Mouse (Mus musculus): ENCODE data around the gene Cabp1.

The Cabp1 gene

DNA sequence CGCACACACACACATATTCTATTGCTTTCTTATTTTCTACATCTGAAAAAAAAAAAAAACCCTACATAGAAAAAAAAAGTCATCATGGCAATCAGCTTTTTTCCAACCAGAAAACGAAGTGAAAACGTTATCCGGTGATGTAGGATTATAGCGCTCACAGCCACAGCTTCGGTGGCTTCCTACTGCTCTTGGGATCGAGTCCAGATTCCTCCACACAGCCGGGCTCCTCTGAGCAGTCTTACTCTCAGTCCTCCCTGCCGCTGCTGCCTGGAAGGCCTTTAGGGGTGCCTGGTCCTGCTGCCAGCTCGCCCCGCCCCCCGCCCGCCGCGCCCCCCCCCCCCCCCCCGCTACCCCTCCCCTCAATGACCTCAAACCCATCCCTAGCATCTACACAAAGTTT lies 13.7 kb upstream of the Cabp1 start:
- DNase-seq = no peak

DNA sequence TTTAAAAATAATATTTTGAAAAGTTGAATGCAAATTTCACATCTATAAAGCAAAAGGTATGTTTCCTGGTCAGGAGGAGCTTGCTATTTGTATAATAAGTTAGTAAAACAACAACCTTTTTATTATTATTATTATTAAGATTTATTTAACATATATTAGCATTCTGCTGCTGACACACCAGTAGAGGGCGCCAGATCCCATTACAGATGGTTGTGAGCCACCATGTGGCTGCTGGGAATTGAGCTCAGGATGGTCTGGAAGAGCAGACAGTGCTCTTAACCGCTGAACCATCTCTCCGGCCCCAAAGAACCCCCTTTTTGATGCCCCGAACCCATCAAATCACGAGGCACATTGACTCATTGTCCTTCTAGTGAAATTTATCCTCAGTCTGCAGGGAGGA lies 13.1 kb upstream of the Cabp1 start:
- DNase-seq = no peak

DNA sequence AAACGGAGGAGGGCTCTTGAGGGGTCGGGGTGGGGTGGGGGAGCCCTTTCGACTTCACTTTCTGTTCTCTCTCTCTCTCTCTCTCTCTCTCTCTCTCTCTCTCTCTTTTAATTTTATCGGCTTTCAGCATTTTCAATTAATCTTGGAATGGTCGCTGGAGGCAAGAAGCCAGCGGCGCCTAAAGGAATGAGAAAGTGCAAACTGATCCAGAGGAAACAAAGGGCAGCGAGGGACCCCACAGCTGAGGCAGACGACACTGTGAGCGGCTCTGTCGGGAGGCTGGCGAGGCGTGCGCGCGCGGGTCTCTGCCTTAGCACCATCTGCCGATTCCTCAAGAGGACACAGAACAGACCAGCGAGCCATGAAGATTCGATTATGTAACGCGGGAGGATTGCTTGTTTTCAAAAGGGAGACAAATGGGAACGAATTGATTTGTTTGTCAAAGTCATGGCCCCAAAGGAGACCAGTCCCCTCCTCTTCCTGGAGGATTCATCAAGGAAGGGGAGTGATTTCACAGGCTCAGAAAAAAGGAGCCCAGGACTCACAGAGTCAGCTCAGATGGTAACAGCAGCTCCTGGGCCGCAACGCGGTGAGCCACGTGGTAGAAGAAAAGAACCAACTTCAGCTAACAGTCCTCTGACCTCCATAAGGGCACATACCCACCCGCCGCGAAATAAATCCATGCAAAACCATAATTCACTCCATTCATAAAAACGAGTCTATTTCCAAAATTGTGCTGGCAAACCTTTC lies 10.6 kb upstream of the Cabp1 start:
- DNase-seq = peak; percentile 52

DNA sequence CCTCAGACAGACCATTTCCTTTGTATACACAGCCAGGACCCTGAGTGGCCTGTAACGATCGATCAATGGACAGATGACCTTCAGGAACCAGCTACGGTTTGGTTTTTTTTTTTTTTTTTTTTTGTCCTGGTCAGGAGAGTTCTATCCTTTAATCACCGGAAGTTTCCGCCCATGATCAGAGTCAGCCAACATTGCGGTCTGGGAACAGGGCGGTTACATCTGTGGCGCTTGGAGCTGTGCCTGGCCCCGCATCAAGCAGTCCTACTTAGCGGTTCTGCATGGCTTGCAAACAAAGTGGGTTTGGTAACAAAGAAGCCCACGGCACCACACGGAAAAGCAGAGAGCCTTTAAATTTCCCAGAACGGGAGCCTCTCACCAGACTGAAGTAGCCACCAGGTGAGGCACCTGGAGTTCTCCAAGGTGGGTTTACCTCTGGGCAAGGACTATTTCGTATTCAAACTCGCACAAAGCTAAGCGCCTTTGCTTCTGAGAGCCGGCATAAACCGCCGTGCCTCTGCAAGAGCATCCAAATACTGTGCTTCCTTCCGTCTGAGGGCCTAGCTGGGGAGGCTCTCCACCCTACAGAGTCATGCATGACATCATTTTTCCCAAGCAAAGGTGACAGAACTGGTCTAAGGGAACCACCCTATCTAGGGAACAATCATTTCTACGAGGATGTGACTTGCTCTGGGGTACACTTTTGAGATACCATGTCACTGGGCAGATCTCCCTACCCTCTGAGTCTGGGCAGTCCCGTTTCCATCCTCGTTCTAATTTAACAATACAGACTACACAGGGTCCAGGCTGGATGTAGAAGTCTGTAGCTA lies 9.8 kb upstream of the Cabp1 start:
- peak; percentile 17 for DNase-seq

DNA sequence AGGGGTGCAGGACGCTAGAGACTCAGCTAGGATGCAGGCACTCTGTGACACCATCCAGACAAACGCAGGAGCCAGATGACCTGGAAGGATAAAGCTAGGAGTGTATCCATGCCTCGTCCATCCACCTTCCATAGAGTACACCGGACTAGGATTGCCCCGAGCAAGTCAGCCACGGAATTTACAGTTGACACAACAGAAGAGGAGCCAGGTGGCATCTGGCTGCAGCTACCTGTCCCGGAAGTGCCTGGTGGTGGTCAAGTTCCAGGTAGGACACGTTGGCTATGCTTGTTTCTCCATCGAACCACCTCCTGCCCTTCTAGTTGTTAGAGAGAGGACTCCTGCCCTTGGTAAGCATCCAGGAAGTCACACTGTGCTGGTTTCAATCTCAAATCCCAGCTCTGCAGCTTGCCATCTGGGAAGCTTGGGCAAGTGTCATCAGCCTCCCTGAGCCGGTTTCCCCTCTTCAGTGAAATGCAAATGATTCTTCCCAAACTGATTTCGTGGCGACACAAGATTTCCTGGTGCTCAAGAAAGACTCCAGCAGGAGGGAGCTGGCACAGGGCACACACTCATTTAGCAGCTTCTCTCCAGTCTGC lies 543 bp upstream of the Cabp1 start:
- no peak for DNase-seq

DNA sequence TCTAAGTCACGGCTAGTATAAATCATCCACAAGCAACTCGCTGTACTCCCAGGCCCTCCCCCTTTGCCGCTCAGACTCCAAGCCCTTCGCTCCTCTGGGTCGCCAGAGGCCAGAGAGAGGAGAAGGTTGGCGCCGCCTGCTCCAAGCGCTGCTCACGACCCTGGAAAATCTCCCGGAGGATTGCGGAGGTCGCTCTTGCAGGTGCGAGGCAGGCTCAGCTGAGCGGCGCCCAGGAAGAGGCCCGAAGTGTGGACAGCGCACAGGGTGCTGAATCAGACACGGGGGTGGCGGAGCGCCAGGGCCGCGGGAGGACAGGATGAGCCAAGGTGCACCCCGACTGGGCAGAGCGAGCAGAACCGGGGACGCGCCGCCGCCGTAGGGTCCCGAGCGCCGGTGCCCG lies 955 bp downstream of the Cabp1 start:
- DNase-seq = peak; percentile 77

DNA sequence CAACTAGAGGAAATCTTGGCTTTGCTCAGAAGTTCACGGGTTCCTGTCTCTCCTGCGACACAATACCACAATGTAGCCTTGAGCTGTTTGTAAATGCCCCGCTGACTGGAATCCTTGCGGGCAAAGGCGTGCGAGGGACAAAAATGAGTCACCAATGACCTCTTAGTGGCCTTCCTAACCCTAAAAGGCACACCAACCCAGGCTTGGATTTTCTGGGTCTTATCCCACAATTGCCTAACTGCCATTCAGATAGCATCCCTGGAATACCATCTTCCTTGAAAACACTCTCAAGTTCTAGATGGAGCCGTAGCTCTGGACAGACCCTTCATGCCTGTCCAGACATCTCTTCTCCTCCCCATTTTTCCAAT lies 1.4 kb downstream of the Cabp1 start:
- DNase-seq = no peak

DNA sequence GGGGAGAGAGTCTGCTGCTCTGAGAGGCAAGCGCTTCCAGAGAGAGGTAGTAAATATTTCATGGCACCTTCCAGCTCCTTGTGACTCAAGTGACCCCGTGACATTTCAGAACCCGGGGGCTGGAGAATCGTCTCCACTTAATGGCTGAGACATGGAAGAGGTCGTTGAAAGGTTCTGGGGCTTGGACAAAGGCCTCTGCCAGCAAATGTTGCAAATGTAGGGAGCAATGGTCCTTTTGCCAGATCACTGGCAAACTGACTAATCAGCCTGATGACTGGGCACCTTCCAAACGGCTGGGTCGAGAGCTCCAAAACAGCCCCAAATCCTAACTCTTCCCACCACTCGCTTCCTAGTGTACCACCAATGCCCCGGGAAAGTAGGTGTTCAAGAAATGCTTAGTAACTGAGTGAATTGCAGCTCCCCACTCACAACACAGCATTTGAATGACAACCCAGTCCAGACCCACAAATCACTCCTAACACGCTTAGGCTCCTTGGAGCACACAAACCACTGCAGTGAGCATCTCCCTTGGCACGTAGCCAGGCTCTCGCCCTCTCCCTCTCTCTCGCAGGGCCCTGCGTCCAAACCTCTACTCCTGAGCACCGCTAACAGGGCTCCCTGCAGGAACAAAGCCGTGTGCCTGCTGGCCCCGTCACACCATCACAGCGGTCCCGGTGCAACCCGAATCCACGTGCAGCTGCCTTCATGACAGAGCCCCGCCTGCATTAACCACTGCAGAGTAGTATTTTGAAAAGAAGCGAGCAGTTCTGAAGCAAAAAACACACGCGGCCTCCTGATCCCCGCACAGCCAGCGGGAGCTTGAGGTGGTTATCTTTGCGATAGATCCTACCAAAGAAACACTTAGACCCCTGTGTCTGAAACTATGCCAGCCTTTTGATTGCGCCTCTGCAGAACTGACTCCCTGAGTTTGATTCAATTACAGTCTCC lies 2.0 kb downstream of the Cabp1 start:
- DNase-seq = no peak

DNA sequence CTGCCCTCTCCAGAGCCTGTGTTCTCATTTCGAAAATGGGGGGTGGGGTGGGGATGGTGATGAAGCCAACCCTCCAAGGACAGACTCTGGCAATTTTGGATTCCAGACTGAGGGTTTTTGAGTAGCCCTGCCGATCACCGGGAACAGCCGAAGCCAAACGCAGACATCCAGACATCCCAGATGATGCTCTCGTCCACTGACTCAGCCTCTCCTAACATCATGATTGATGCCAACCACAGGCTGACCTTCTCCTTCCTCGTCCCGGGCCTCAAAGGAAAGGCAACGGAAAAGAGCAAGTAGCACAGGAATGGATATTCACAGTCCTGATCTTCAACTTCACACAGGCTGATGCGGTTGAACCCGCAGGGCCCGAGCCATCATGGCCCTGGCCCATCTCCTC lies 4.1 kb downstream of the Cabp1 start:
- DNase-seq = no peak

DNA sequence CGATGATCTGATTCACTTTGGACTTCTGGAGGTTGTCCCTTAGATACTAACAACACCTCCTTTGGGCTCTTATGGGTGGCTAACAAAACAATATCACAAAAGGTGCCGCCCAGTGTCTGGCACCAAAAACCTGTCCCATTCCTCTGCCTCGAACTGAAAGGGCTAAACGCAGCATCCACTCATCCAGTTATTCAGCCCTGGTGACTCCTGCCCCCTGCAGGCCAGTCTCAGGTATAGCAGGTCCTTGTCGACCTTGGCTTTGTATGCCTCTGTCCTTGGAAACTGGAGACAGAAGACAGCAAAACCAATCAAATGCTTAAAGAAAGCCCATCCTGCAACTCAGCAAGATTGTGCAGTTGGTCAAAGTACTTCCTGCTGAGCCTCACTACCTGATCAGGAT lies 5.4 kb downstream of the Cabp1 start:
- DNase-seq = peak; percentile 62

DNA sequence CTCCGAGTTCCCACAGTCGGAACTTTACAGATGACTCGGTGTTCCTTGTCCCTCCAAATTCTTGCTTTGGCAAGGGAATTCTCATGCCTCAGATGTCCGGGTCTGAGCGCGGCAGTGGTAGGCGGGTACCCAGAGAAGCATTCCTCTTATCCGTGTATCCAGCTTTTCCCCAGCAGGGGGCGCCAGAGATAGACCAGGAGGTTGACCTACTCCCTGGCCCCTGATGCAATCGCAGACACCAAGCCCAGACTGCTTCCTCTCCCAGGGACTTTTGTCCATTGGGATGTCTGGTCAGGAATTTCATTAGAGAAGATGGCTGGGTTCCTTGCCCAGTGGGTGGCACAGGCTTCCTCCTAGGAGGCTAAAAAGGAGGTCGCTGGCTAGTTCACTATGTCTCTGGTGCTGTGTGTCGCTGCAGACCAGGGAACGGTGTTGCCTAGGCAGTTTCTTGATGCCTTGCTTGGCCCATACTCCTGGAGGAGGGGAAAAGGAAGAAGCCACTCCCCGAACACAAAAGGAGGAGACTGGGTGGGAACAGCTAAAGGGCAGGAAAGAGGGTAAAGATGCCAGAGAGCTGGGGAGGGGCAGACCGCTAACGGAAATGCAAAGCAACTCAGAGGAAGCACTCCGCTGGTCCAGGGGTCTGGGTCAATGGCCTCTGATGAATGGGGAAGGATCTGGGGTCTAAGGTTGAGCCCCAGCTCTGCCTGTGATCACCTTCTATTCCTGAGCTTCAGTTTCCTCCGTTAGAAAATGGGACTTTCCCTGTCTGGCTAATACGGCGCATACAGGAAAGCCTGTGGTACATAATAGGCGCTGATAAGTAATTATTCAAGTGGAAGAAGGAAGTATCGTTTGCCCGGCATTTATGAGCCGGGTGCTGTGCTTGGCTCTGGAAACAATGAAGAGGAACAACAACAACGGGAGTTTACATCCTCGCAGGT lies 6.7 kb downstream of the Cabp1 start:
- DNase-seq = peak; percentile 95

DNA sequence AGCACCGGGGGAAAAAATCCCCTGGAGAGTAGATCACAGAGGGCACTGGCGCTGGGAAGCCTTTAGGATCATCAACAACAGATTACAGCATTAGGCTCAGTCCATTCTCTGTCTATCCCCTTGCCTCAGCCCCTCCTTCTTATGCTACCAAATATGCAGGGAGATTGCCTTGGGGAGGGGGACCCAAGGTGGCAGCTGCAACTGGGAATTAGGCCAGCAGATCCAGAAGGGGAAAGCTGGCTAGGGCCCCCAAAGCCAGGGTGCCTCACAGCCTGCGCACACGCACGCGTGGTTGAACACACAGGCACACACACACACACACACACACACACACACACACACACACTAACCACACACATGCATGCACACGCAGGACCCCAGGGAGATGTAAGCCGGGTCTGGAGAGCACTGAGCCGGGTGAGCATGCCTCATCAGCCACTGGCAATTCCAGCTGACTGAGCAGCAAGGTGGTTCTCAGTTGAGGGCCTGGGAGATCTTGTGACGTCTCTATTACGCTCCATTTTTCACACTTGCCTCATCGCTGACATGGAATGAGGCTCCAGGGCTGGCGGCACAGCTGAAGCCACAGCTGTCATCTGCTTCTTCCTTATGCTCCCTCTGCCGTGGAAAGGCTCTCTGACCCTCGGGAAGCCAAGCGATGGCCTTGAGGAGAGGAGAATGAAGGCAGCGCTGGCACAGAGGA lies 7.7 kb downstream of the Cabp1 start:
- no peak for DNase-seq

DNA sequence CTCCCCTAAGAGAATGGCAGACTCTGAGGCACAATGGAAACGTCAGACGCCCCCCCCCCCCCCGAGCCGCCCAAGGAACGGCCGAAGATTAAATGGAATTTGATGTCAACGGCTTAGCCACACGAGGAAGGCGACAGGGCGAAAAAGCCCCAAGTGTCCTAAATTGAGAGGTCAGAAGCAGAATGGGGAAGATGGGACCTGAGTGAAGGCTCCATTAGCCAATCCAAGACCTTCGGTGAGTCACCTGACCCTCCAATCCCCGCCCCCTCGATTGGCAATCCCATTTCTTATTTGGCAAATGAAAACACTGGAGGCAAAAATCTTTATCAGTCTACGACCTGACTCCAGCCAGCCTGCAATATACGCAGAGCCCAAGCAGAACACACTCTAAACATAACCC lies 9.5 kb downstream of the Cabp1 start:
- DNase-seq = no peak

DNA sequence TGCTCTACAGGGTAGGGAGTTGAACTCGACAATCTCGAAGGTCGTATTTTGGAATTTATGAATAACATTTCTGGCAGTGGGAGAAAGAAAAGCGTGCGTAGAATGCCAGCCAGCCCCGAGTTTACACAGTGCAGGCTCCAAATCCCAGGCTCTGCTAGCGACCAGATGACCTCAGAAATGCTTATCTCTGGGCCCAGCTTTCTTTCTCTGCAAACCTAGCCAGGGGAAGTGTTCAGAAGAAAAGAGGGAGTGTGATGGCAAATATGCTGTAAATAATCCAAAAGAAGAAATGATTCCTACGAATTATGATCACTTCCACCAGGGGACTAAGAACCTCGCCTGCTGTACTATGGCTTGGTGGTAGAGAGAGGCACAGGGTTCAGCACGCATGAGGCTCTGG lies 10.7 kb downstream of the Cabp1 start:
- DNase-seq = no peak

DNA sequence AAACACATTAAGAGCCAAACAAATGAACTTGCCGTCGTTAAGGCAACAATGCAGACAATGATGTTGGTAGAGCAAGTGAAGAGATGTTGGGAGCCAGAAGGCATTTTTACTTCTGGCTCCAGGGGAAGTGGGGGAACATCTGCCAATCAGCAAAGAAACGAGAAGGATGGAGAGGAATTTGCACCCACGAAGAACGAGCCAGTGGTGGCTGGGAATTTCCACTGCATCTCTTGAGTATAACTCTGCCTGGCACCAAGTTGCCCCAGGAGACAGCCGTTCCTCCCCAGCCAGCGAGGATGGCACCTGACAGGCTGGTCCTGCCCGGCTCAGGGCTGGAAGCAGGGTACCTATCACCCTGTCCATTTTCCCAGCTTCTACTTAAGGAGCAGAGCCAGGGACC lies 11.3 kb downstream of the Cabp1 start:
- DNase-seq = no peak

DNA sequence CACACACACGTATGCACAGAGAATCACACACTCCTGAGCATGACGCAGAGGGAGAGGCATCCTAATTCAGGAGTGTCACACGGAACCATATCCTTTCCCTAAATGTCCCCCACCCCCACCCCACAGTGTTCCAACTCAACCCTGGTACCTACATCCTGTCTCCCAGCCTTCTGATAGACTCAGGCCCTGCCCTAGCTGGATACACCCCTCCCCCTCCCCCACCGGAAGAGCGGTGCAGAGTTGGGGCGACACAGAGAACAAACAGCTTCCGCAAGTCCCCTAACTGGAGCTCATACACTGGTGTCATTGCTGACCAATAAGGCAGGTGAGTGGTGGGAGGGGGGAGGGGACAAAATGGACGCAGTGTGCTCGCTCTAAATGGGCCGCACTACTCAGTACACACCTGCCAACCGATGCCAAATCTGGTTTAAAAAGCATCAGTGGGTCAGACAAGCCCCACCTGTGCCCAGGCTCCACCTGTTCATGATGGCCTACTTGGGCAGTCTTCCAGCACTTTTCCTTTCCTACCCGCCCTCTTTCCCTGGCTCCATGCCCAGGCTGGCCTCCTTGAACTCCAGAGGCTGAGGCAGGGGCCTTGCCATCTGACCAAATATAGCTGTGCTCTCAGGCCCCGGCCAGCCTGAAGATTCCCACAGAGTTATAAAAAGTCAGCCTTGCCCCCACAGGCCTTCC lies 12.8 kb downstream of the Cabp1 start:
- peak; percentile 78 for DNase-seq

DNA sequence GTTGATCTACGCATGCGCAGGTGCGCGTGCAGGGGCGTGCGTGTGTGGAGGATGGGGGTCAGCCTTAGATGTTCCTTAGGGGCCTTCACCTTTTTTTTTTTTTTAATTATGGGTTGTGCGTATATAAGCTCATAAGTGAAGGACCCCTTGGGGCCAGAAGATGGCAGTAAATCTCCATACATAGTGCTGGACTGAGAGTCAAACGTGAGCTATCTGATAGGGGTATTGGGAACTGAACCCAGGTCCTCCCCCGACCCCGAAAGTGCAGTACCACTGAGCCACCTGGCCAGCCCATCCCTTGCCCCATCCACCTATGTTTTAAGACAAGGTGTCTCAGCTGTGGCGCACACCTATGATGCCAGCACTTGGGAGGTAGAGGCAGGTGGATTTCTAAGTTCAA lies 14.6 kb downstream of the Cabp1 start:
- DNase-seq = no peak

DNA sequence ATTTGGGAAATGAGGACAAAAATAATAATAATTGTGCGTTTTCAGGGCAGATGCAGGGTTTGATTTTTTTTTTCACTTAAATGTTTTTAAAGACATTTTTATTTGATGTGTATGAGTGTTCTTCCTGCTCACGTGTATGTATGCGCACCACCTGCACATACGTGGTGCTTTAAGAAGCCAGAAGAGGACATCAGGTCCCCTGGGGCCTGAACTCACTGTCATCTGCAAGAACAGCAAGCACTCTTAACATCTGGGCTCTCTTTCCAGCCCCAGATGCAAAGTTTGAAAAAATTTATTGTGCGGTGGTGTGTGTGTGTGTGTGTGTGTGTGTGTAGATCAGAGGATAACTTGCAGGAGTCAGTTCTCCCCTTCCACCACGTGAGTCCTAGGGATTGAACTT lies 16.3 kb downstream of the Cabp1 start:
- no peak for DNase-seq

DNA sequence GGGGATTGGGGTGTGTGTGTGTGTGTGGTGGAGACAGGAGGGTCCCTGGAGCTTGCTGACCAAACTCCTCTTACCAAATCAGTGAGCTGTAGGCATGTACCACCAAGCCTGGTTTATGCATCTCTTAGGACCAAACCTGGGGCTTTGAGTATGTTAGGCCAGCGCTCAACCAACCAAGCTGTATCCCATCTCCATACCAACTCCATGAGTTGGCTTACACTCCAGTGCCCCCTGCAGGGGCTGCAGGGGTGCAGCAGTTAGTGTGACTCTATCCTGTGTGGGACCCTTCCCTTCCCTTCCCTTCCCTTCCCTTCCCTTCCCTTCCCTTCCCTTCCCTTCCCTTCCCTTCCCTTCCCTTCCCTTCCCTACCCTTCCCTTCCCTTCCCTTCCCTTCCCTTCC lies 19.6 kb downstream of the Cabp1 start:
- DNase-seq = no peak

DNA sequence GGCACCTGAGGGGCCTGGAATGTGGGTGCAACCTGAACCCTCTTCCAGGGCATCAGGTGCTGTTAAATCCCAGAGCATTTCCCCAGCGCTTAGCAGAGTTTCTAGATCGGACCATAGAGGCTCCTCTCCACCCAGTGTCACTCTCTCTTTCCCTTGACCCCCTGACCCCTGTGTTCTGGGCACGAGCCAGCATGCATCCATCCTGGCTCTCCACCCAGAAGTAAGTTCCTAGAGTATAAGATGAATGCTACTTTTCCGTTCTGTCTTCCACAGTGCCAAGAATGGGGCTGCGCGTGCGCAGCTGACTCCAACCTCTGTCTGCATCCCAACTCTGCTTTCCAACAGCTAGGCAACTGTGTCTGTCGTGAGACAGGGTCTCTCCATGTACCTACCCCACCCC lies 24.0 kb downstream of the Cabp1 start:
- no peak for DNase-seq
